Mouse (Mus musculus) liver, adult 2 months (tissue): ENCODE measurements at regions not wholly inside any gene's neighbourhood (a gene's known extent, or its start where the extent isn't known, plus 50 kb on each side); places are given as distances from the start of the nearest gene placed in this dataset.

ENCODE experiments used
- CTCF ChIP-seq: fragments of 200-500 bp; IDR thresholded peaks from 2 replicates; pipeline ENCODE4 v1.5.1; 2011; ENCODE audit warnings: low read depth, low read length, control low read depth
- POLR2A ChIP-seq: fragments of 200-500 bp; IDR thresholded peaks from 2 replicates; pipeline ENCODE4 v1.6.1; 2011; ENCODE audit warnings: low read length, control low read depth; ENCODE audit not compliant: insufficient read depth; ENCODE audit errors: extremely low read depth

DNA sequence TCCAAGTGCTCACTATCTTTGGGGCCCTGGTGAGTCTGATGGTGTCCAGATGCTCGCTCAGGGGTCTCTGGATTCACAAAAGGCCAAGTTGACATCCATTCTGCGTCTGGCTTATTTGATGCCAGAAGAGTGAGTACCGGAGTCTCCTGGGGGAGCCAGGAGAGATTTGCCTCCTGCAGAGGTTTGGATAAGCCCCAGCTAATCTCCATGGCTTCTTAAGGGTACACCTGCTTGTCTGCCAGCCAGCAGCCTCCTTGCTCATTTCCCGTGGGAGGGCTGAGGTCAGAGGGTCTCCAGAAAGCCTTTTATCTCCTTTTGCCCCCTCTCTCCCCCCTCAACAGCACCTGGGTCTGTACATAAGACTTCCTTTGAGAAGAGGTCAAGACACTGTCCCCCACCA is 234.0 kb upstream of the Ubash3b start:
- TF ChIP-seq POLR2A (no peak), CTCF (no peak)
